Mouse (Mus musculus): Measurements from ENCODE around the gene Robo3.
A peak's percentile ranks its signal among the peaks of the same experiment; 100 is the strongest.

Robo3 gene

DNA sequence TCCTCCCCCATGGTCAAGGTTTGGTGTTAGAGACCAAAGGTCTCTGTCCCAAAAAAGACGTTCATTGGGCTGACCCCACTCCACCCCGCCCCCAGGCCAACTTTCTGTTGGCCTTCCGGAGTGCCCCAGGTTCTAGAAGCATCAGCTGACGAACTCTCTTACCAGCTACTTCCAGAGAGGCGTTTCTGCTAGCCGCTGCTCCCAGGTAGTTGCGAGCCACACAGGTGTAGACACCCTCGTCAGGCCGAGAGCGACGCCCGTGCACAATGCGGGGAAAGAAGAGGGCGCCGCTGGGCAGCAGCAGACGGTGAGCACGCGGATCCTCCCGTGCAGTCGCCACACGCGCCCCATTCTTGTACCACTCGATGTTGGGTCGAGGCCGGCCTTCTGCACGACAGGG lies 3.7 kb downstream of the Robo3 start:
- no peak for DNase-seq (ENCODE audit: low spot score)

DNA sequence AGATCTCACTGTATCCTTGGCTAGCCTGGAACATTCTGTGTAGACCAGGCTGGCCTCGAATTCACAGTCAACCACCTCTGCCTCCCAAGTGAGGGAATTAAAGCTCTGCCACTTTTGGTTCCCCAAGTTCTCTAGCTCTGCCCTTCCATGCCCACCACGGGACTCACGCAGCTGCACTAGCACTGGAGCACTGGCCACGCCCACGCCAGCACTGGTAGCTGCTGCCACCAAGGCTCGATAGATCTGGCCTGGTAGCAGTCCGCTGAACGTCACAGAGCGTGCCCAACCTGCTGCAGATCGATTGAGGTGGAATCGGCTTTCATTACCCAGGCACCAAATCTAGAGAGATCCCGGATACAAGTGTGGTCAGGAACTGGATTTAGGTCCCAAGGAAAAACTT lies 11.8 kb downstream of the Robo3 start:
- no peak for DNase-seq (ENCODE audit: low spot score)

GRCm38 (mm10) chr9:37420676-37421075 lies 12.4 kb downstream of the Robo3 start:
- peak; percentile 56 for DNase-seq (ENCODE audit: low spot score)

DNA sequence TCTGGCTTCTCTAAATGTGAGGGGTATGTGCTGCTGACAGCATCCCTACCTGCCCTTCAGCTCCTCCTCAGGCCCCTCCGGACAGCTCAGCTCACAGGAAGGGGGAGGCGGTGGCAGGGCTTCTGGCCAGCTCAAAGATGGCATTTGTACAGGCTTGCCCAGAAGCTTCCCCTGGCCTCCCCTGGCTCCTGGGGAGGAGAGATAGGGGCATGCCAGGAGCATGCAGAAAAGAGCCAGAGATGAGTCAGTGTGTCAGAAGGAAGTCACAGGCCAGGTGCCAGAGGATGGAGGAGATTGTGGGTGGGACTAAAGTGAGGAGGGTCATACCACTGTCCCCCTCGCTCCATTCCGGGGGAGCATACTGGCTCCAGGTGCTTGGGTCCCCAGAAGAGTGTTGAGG lies 14.3 kb downstream of the Robo3 start:
- no peak for DNase-seq (ENCODE audit: low spot score)

GRCm38 (mm10) chr9:37414666-37415065 lies 18.4 kb downstream of the Robo3 start:
- DNase-seq (ENCODE audit: low spot score) = no peak

GRCm38 (mm10) chr9:37412989-37413388 lies 20.1 kb downstream of the Robo3 start:
- no peak for DNase-seq (ENCODE audit: low spot score)

DNA sequence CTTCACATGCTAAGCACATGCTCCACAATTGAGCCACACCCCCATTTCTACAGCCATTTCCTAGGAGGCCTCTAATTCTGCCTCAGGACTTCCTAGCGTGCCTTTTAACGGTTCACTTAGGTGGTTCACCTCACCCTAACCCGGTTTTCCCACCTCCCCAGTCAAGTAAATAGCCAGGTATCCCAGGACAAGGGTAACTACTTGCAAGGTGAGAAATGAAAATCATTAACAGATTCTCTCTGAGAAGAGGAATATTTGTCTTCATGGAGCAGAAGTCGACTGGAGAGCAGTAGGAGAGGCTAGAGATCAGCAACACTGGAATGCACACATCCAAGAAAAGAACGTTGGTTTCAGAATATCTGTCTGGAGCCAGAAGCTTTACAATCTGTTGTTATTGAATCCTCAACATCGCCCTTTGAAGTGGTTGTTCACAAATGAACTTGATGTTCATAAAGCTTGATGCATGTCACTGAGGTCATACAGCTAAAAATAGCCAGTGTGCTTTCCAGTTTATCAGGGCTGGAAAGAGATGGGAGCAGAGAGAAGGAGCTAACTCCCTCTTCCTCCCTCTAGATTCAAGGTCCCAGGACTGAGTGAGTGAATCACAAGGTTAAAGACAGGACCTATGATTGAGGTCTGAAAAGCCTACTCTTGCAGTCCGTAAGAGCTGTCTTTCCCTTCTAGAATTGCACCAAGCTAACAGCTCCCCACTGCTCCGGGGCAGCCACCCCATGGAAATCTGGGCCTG lies 23.2 kb downstream of the Robo3 start:
- no peak for DNase-seq (ENCODE audit: low spot score)

- DNase-seq (ENCODE audit: low spot score) = no peak
Observed at GRCm38 (mm10) chr9:37407850-37408502, 25.1 kb downstream of the Robo3 start.

GRCm38 (mm10) chr9:37406372-37406771 lies 26.7 kb downstream of the Robo3 start:
- peak; percentile 15 for DNase-seq (ENCODE audit: low spot score)

GRCm38 (mm10) chr9:37403011-37403410 lies 30.0 kb downstream of the Robo3 start:
- DNase-seq (ENCODE audit: low spot score) = no peak

DNA sequence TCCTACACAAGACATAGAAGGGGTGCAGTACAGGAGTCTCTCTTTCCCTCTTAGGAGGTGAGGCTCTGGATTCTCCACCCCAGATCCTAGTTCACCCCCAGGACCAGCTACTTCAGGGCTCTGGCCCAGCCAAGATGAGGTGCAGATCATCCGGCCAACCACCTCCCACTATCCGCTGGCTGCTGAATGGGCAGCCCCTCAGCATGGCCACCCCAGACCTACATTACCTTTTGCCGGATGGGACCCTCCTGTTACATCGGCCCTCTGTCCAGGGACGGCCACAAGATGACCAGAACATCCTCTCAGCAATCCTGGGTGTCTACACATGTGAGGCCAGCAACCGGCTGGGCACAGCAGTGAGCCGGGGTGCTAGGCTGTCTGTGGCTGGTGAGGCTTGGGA lies 30.5 kb downstream of the Robo3 start:
- no peak for DNase-seq (ENCODE audit: low spot score)

DNA sequence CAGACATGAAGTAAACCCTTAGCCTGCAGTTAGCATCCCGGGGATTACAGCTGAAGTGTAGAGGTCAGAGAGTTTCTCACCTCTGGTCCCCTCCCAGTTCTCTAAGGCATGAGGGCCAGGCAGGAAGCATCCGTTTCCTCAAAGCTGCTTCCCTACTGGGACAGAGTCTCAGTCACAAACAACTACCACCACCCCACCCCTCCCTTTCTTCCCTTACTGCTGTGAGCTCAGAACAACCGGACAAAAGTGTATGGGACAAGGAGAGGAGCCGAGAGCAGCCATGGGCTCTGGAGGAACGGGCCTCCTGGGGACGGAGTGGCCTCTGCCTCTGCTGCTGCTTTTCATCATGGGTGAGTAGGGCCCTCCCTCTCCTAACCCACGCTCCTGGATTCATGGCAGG lies 31.2 kb downstream of the Robo3 start, which contains the start of gene Robo4:
Robo4 (plus strand) TSS at position 96 of the 400 bp plus-strand sequence.
- no peak for DNase-seq (ENCODE audit: low spot score)

DNA sequence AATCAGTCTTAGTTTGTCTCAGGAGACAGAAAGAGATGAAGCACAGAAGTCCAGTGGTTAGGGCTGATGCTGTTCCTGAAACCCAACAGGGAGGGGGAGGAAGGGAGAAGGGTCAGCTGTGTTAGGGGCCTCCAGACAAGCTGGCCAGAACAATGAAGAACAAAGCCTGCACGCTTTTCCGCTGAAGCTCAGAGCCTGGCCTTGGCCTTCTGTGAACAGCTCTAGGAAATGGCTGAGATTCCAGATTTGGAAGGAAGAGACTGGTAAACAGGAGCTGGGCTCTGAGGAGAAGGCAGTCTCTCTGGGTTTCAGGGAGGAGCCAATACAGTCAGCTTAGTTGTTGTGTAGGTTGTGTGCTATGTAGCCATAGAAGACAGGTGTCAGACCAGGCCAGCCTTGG lies 32.5 kb downstream of the Robo3 start:
- DNase-seq (ENCODE audit: low spot score) = no peak

- DNase-seq (ENCODE audit: low spot score) = no peak
Observed at GRCm38 (mm10) chr9:37393482-37394131, 39.4 kb downstream of the Robo3 start.

- DNase-seq (ENCODE audit: low spot score) = no peak
Observed at GRCm38 (mm10) chr9:37392071-37392470, 41.0 kb downstream of the Robo3 start.

DNA sequence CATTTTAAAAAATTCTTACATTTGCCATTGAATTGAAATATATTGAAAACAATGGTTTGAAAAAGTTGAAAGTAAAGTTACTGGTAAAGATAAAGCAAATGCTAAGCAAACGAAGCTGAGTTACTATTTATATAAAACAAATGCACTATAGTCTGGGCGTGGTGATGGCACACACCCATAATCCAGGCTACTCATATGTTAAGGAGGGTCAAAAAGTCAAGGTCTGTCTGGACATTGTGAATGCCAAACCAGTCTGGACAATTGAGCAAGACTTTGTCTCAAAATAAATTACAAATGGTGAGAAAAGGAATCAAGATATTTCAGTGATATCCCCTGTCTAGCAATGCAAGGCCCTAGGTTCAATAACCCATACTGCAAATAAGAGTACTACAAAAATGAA lies 42.2 kb downstream of the Robo3 start:
- DNase-seq (ENCODE audit: low spot score) = no peak

DNA sequence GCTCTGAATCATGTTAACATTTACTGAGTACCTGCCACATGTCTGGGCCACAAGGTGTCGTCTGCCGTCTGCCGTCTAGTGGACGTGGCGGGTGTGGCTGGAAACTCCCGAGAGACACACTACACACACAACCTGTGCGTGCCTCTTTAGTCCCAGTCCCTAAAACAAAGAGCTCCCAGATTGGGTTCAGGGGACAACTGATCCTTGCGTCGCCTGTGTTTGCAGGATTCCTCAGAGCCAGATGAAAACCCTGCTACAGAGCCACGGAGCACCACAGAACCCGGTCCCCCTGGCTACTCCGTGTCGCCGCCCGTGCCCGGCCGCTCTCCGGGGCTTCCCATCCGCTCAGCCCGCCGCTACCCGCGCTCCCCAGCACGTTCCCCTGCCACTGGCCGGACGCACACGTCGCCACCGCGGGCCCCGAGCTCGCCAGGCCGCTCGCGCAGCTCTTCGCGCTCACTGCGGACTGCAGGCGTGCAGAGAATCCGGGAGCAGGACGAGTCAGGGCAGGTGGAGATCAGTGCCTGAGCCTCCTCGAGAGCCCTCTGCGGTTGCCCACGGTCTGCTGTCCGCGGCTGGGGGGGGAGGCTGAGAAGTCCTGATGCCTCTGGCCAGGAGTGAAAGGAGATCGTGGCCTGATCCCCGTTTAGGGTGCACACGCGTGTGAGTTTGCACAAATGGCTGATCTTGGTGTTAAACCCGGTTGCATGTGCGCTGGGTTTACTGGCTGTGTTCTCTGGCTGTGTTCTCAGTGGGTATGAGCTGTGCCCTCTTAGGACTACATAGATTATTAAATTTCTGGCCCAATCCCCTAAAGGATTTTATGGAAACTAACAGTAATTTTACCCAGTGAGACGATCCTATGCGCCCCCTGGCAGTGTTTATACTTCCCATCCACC lies 48.5 kb downstream of the Robo3 start:
- DNase-seq (ENCODE audit: low spot score) = no peak

DNA sequence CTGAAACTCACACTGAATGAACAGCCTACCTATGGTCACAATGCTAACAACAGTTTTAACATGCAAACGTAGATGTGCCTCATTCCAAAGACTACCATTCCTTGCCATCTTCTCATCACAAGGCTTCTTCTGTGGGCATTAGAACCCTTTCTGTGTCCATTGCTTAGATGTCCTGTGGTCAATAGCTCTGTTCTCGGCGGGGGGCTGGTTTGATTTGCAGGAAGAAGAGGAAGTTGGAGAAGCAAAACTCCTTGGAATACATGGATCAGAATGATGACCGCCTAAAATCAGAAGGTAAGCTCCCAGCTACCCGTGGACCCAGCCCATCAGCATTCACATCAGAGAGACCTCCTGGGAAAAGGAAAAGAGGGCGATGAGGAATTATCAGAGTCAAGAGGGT lies 49.9 kb downstream of the Robo3 start:
- DNase-seq (ENCODE audit: low spot score) = no peak

- DNase-seq (ENCODE audit: low spot score) = no peak
Observed at GRCm38 (mm10) chr9:37375718-37376117, 57.3 kb downstream of the Robo3 start.

DNA sequence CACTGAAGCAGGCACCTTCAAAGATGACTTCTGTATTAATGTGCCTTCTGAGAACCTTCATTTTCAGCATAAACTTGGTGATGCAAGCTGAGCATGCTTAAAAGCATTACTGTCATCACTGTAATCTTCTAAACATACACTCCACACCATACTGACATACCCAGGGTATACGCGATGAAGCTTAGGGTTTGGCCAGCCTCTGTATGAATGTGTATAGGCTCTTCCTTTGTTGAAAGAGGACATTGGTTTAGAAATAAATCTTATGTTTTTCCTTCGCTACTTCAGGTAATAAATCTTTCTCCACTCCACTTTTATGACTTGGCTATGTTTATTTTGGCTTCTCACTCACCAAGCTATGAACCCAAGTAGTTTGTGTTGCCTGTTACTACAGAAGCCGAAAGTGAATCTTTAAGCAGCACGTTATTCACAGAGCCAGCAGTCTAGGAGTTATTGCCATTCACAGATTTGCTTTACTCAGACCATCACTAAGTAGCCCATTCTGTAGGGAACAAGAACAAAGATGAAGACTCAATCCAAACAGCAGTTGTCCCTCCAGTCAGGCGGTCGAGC lies 61.7 kb downstream of the Robo3 start:
- no peak for DNase-seq (ENCODE audit: low spot score)

GRCm38 (mm10) chr9:37368860-37369259 lies 64.2 kb downstream of the Robo3 start:
- DNase-seq (ENCODE audit: low spot score) = no peak
